Mouse (Mus musculus) splenic B cell, adult 2 months (primary cell): Measurements from ENCODE around the gene Mrpl51.

Source experiments
- DNase-seq: peaks from one replicate; pipeline ENCODE4 v3.0.0-alpha.2; 2011; ENCODE audit warnings: low read depth, low spot score
- H3K27me3 ChIP-seq: 2 replicates; pipeline ENCODE4 v1.6.1; 2012; ENCODE audit warnings: mild to moderate bottlenecking, low read length, moderate library complexity, mixed read lengths; ENCODE audit not compliant: control insufficient read depth, poor library complexity, insufficient read depth, severe bottlenecking
- H3K36me3 ChIP-seq: 2 replicates; pipeline ENCODE4 v1.6.1; 2012; ENCODE audit warnings: mild to moderate bottlenecking, low read length, moderate library complexity, mixed read lengths; ENCODE audit not compliant: control insufficient read depth, poor library complexity, insufficient read depth, severe bottlenecking

Gene Mrpl51

GRCm38 (mm10) chr6:125225518-125226115, 34.0 kb downstream of the Mrpl51 start:
- Histone ChIP-seq H3K36me3 (peaks cover 24% of the 10 kb centered on the region), H3K27me3 (no peaks in the 10 kb centered on the region)
- peak; percentile 69 for DNase-seq

- Histone ChIP-seq H3K27me3 (no peaks in the 10 kb centered on the region), H3K36me3 (peaks cover 11% of the 10 kb centered on the region)
- no peak for DNase-seq
Observed at GRCm38 (mm10) chr6:125230571-125230970, 39.0 kb downstream of the Mrpl51 start.

- peak; percentile 79 for DNase-seq
- Histone ChIP-seq H3K36me3 (peaks cover 9% of the 10 kb centered on the region), H3K27me3 (no peaks in the 10 kb centered on the region)
Observed at GRCm38 (mm10) chr6:125231117-125232044, 39.8 kb downstream of the Mrpl51 start, which contains the start of gene Tapbpl. TSS of gene Tapbpl (minus strand) at chr6:125231860.

GRCm38 (mm10) chr6:125232045-125232437, 40.4 kb downstream of the Mrpl51 start:
- DNase-seq = peak; percentile 18
- H3K36me3 ChIP-seq = peaks cover 9% of the 10 kb centered on the region
- H3K27me3 ChIP-seq = no peaks in the 10 kb centered on the region

GRCm38 (mm10) chr6:125232516-125232915, 40.9 kb downstream of the Mrpl51 start:
- Histone ChIP-seq H3K27me3 (no peaks in the 10 kb centered on the region), H3K36me3 (peaks cover 8% of the 10 kb centered on the region)
- DNase-seq = no peak

GRCm38 (mm10) chr6:125233816-125234519, 42.4 kb downstream of the Mrpl51 start:
- no peak for DNase-seq
- Histone ChIP-seq H3K36me3 (peaks cover 1% of the 10 kb centered on the region; the same call in 1 of the 2 replicates), H3K27me3 (no peaks in the 10 kb centered on the region)

- no peaks in the 10 kb centered on the region; the same call in 1 of the 2 replicates for H3K36me3 ChIP-seq
- DNase-seq = no peak
- H3K27me3 ChIP-seq = no peaks in the 10 kb centered on the region
Observed at GRCm38 (mm10) chr6:125234520-125234828, 42.9 kb downstream of the Mrpl51 start.

- no peak for DNase-seq
- Histone ChIP-seq H3K36me3 (no peaks in the 10 kb centered on the region), H3K27me3 (no peaks in the 10 kb centered on the region)
Observed at GRCm38 (mm10) chr6:125236341-125236740, 44.7 kb downstream of the Mrpl51 start.

- no peaks in the 10 kb centered on the region for H3K27me3 ChIP-seq
- DNase-seq = no peak
- H3K36me3 ChIP-seq = no peaks in the 10 kb centered on the region
Observed at GRCm38 (mm10) chr6:125236782-125237181, 45.2 kb downstream of the Mrpl51 start, which contains the start of gene Cd27. TSS of gene Cd27 (minus strand) at chr6:125237010.

- DNase-seq = no peak
Observed at GRCm38 (mm10) chr6:125237421-125237820, 45.8 kb downstream of the Mrpl51 start.

GRCm38 (mm10) chr6:125238396-125238795, 46.8 kb downstream of the Mrpl51 start:
- no peak for DNase-seq
- no peaks in the 10 kb centered on the region for H3K36me3 ChIP-seq

More at GRCm38 (mm10) chr6:125237421-125237820, 45.8 kb downstream of the Mrpl51 start:
- Histone ChIP-seq H3K36me3 (no peaks in the 10 kb centered on the region), H3K27me3 (no peaks in the 10 kb centered on the region)

GRCm38 (mm10) chr6:125239547-125239946, 47.9 kb downstream of the Mrpl51 start:
- H3K27me3 ChIP-seq = no peaks in the 10 kb centered on the region
- no peaks in the 10 kb centered on the region for H3K36me3 ChIP-seq
- no peak for DNase-seq

More at GRCm38 (mm10) chr6:125238396-125238795, 46.8 kb downstream of the Mrpl51 start:
- H3K27me3 ChIP-seq = no peaks in the 10 kb centered on the region

- Histone ChIP-seq H3K27me3 (no peaks in the 10 kb centered on the region), H3K36me3 (no peaks in the 10 kb centered on the region)
- no peak for DNase-seq
Observed at GRCm38 (mm10) chr6:125240617-125241016, 49.0 kb downstream of the Mrpl51 start.

GRCm38 (mm10) chr6:125241566-125241965, 50.0 kb downstream of the Mrpl51 start:
- DNase-seq = peak; percentile 54
- H3K36me3 ChIP-seq = no peaks in the 10 kb centered on the region
- no peaks in the 10 kb centered on the region for H3K27me3 ChIP-seq

GRCm38 (mm10) chr6:125244551-125244950, 53.0 kb downstream of the Mrpl51 start:
- Histone ChIP-seq H3K27me3 (no peaks in the 10 kb centered on the region), H3K36me3 (no peaks in the 10 kb centered on the region)
- no peak for DNase-seq
